Mouse (Mus musculus) intestine, embryonic 16.5 days (tissue): Measurements from ENCODE around the gene Hist1h2ah. TPM values are rescaled to one million over a fixed set of nuclear protein-coding genes. Genes with fewer than 3 reads are reported as not detected.

ENCODE experiments used
- ATAC-seq: fragments of 200-750 bp; cut with Nextera tagmentation; 2 replicates; pipeline ENCODE4 v1.8.0; 2017; ENCODE audit warnings: moderate TSS enrichment, moderate library complexity
- H3K27ac ChIP-seq: fragments of 300-500 bp; sonication (generic); 2 replicates; pipeline ENCODE4 v1.5.1; 2014; ENCODE audit warnings: mild to moderate bottlenecking, low read length
- H3K27me3 ChIP-seq: fragments of 300-500 bp; sonication (generic); replicated peaks from 2 replicates; pipeline ENCODE4 v1.6.1; 2014; ENCODE audit warnings: low read length, control low read depth, mixed read lengths; ENCODE audit not compliant: control insufficient read depth, insufficient read depth
- H3K36me3 ChIP-seq: fragments of 300-500 bp; sonication (generic); 2 replicates; pipeline ENCODE4 v1.6.1; 2014; ENCODE audit warnings: low read length, control low read depth; ENCODE audit not compliant: control insufficient read depth, insufficient read depth
- H3K4me1 ChIP-seq: fragments of 300-500 bp; sonication (generic); 2 replicates; pipeline ENCODE4 v1.6.1; 2014; ENCODE audit warnings: low read length, control low read depth, mixed read lengths; ENCODE audit not compliant: control insufficient read depth, insufficient read depth
- H3K4me2 ChIP-seq: fragments of 300-500 bp; sonication (generic); 2 replicates; pipeline ENCODE4 v1.6.1; 2014; ENCODE audit warnings: low read depth, low read length, control low read depth
- H3K4me3 ChIP-seq: fragments of 300-500 bp; sonication (generic); 2 replicates; pipeline ENCODE4 v1.5.1; 2014; ENCODE audit warnings: mild to moderate bottlenecking, low read length
- H3K9ac ChIP-seq: fragments of 300-500 bp; sonication (generic); 2 replicates; pipeline ENCODE4 v1.6.1; 2014; ENCODE audit warnings: low read depth, low read length
- H3K9me3 ChIP-seq: fragments of 300-500 bp; sonication (generic); 2 replicates; pipeline ENCODE4 v1.6.1; 2016; ENCODE audit warnings: low read length, control low read depth; ENCODE audit not compliant: control insufficient read depth
- WGBS: fragments of 180-500 bp; shearing (Covaris S2); extraction: QIAGEN DNeasy Blood & Tissue Kit; methylation state at CpG from one replicate; pipeline ENCODE4 v1.1.7; 2014; 5-methylcytosine and 5-hydroxymethylcytosine counted together
- polyA plus RNA-seq: library from polyadenylated mRNA; unstranded; fragments of >200 nt; fragmentation: Nextera tagmentation; extraction: Ambion mirVana; gene quantifications from 2 replicates; pipeline ENCODE4 v1.2.1, GENCODE M21; 2015

Hist1h2ah gene
- polyA plus RNA-seq, 1 experiment from 2014 or later = 5.1 TPM

DNA sequence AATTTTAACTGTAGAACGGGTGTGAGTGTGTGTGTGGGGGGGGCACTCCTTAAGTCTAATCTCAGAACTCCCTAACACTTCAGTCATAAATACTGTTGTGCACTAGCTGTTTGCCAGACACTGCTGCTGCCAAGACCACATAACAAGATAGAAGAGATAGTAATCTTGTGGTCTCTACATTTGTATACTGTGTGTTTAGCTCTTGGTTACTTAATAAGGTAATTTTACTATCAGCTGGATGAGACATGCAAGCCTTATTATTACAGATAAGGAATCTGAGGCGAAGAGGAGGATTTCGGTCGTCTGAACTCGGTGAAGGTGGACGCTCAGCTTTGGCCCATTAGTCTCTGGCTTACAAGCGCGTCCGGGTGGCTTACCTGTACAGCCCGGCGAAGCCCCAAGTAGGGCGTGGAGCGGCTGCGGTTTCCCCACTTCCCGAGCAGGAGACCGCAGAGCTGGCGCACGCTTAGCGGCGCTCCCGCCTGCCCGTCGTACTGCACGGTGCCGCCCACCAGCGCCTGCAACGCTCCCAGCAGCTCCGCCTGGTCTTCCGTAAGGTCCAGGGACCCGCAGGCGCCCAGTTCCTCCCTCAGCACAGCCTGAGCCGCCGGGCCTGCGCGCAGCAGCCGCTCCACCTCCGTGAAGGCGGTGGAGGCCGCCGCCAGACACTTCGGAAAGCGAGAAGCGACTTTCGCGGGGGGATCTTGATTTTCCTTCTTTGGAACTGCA is 29.6 kb downstream of the Hist1h2ah start:
- no peaks in the 10 kb centered on the region for H3K9me3 ChIP-seq
- ATAC-seq = peak; percentile 93
- WGBS = under 1% methylated on average over 45 of the region's 45 CpGs
- peak overlapping the region; percentile 69 for H3K4me3 ChIP-seq
- peak overlapping the region; percentile 69 for H3K9ac ChIP-seq
- H3K4me1 ChIP-seq = peaks cover 15% of the 10 kb centered on the region; the same call in 1 of the 2 replicates
- peak overlapping the region; percentile 45 for H3K27ac ChIP-seq
- H3K27me3 ChIP-seq = peaks cover 83% of the 10 kb centered on the region
- H3K36me3 ChIP-seq = no peaks in the 10 kb centered on the region
- H3K4me2 ChIP-seq = peak overlapping the region; percentile 96

GRCm38 (mm10) chr13:22001823-22002222 is 33.5 kb downstream of the Hist1h2ah start:
- Histone ChIP-seq H3K27me3 (peaks cover 76% of the 10 kb centered on the region), H3K4me1 (peaks cover 10% of the 10 kb centered on the region; the same call in 1 of the 2 replicates), H3K9me3 (no peaks in the 10 kb centered on the region), H3K36me3 (no peaks in the 10 kb centered on the region), H3K27ac (no peak overlapping the region), H3K4me2 (no peak overlapping the region), H3K9ac (no peak overlapping the region), H3K4me3 (no peak overlapping the region)
- WGBS = 28% methylated on average over 5 of the region's 5 CpGs
- no peak for ATAC-seq

DNA sequence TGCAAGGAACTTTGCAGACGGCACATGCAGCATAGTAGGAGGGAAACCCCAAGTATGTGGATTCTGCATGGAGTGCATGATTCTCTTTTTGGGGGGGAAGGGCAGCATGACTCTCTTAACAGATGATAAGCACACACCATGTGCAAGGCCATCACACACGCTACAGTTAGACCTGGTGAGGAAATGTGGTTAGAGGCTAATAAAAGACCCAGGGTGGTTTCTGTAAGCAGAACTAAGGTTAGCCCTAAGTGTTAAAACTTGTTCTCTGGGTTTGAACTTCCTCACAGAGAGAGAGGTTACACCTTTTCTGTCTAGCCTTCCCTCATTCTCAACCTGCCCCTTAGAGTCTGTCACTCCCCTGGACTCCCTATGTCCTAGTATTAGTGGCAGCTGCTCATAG is 34.0 kb downstream of the Hist1h2ah start:
- Histone ChIP-seq H3K9me3 (no peaks in the 10 kb centered on the region), H3K4me2 (no peak overlapping the region), H3K4me3 (no peak overlapping the region), H3K4me1 (0 out of 2 replicates have a peak, but pooled peaks cover 7% of the 10 kb centered on the region), H3K27ac (no peak overlapping the region), H3K9ac (no peak overlapping the region), H3K36me3 (no peaks in the 10 kb centered on the region), H3K27me3 (peaks cover 74% of the 10 kb centered on the region)
- no peak for ATAC-seq
- WGBS = 66% methylated on average over 2 of the region's 2 CpGs

DNA sequence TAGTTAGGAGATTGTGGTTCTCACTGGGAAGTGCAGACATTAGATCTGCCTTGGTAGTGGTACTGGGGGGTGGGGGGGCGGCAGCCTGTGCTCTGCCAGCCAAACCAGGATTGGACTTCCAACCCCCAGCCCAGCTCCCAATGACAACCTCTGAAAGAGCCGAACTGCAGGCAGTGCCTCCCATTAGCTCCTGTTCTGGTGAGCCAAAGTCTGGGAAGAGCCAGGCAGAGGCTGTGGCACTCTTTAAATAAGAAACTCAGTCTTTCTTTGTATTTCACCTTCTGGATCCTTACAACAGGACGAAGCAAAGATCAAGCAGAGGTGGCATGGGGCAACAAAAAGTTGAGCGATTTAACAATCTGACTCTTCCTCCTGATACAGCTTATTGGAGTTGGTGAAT is 36.2 kb downstream of the Hist1h2ah start:
- Histone ChIP-seq H3K9me3 (no peaks in the 10 kb centered on the region), H3K4me1 (no peaks in the 10 kb centered on the region), H3K36me3 (no peaks in the 10 kb centered on the region), H3K27ac (no peak overlapping the region), H3K9ac (no peak overlapping the region), H3K4me2 (no peak overlapping the region), H3K27me3 (peaks cover 67% of the 10 kb centered on the region), H3K4me3 (no peak overlapping the region)
- ATAC-seq = no peak
- WGBS = 43% methylated on average over 4 of the region's 4 CpGs

DNA sequence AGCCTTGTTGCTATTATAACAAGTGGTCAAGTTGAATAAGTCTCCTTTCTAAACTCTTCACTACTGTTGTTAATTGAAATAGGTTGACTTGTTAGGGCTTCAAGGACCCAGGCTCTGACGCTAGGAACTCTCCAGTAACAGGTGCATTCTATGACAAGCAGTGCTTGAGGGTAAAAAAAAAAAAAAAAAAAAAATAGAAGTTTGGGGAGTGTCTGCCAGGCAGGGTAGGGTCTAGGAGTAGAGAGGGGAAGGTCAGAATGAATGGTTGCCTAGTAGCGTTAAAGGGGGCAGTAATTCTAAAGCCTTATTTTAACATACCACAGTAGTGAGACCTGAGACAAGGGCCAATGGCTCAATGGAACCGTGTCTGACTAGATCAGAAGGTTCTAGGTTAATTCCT is 37.0 kb downstream of the Hist1h2ah start:
- H3K4me2 ChIP-seq = no peak overlapping the region
- 34% methylated on average over 3 of the region's 3 CpGs for whole genome bisulfite sequencing
- peaks cover 62% of the 10 kb centered on the region for H3K27me3 ChIP-seq
- H3K36me3 ChIP-seq = no peaks in the 10 kb centered on the region
- H3K9ac ChIP-seq = no peak overlapping the region
- no peaks in the 10 kb centered on the region for H3K4me1 ChIP-seq
- no peak for ATAC-seq
- H3K27ac ChIP-seq = no peak overlapping the region
- no peak overlapping the region for H3K4me3 ChIP-seq
- H3K9me3 ChIP-seq = no peaks in the 10 kb centered on the region

- Histone ChIP-seq H3K27ac (no peak overlapping the region), H3K4me3 (0 out of 2 replicates have a peak overlapping the region, but pooled peaks have one; percentile 41), H3K4me2 (no peak overlapping the region), H3K4me1 (no peaks in the 10 kb centered on the region), H3K9ac (no peak overlapping the region), H3K9me3 (no peaks in the 10 kb centered on the region), H3K36me3 (no peaks in the 10 kb centered on the region), H3K27me3 (peaks cover 56% of the 10 kb centered on the region)
- 7% methylated on average over 4 of the region's 4 CpGs for WGBS
- ATAC-seq = no peak
Observed at GRCm38 (mm10) chr13:21997821-21998220, 37.5 kb downstream of the Hist1h2ah start.

GRCm38 (mm10) chr13:21997201-21997820 is 38.1 kb downstream of the Hist1h2ah start:
- H3K36me3 ChIP-seq = no peaks in the 10 kb centered on the region
- 2% methylated on average over 21 of the region's 21 CpGs for WGBS
- H3K9ac ChIP-seq = no peak overlapping the region
- peak overlapping the region; percentile 55 for H3K4me2 ChIP-seq
- H3K27me3 ChIP-seq = peaks cover 51% of the 10 kb centered on the region
- H3K27ac ChIP-seq = no peak overlapping the region
- H3K9me3 ChIP-seq = no peaks in the 10 kb centered on the region
- ATAC-seq = no peak
- H3K4me3 ChIP-seq = peak overlapping the region; percentile 41
- H3K4me1 ChIP-seq = no peaks in the 10 kb centered on the region

- Histone ChIP-seq H3K27ac (no peak overlapping the region), H3K36me3 (no peaks in the 10 kb centered on the region), H3K9me3 (no peaks in the 10 kb centered on the region), H3K4me3 (peak overlapping the region; percentile 41), H3K4me1 (no peaks in the 10 kb centered on the region), H3K27me3 (peaks cover 46% of the 10 kb centered on the region), H3K9ac (no peak overlapping the region), H3K4me2 (peak overlapping the region; percentile 55)
- no peak for ATAC-seq
- 3% methylated on average over 13 of the region's 13 CpGs for WGBS
Observed at GRCm38 (mm10) chr13:21996840-21997185, 38.6 kb downstream of the Hist1h2ah start.

GRCm38 (mm10) chr13:21996101-21996839 is 39.1 kb downstream of the Hist1h2ah start:
- H3K4me3 ChIP-seq = peak overlapping the region; percentile 49
- H3K4me2 ChIP-seq = peak overlapping the region; percentile 55
- WGBS = 5% methylated on average over 12 of the region's 12 CpGs
- 0 out of 2 replicates have a peak, but pooled peaks have one; percentile 29 for ATAC-seq
- H3K36me3 ChIP-seq = no peaks in the 10 kb centered on the region
- no peaks in the 10 kb centered on the region for H3K4me1 ChIP-seq
- no peak overlapping the region for H3K9ac ChIP-seq
- H3K27ac ChIP-seq = no peak overlapping the region
- H3K27me3 ChIP-seq = peaks cover 41% of the 10 kb centered on the region
- no peaks in the 10 kb centered on the region for H3K9me3 ChIP-seq
